Mouse (Mus musculus) liver, postnatal 0 days (tissue): Measurements from ENCODE around the gene Olfr472.

Experiments
- CTCF ChIP-seq: sonication (generic); IDR thresholded peaks from 2 replicates; pipeline ENCODE4 v1.5.1; 2016; ENCODE audit warnings: antibody characterized with exemption, low read depth
- EP300 ChIP-seq: IDR thresholded peaks from 2 replicates; pipeline ENCODE4 v1.6.1; 2016; ENCODE audit warnings: antibody characterized with exemption, low read depth, mild to moderate bottlenecking

GRCm38 (mm10) chr7:107954343-107954742 lies 56.6 kb downstream of the Olfr472 start, which contains the start of gene Olfr474:
- TF ChIP-seq CTCF: no peak
- TF ChIP-seq EP300: no peak
